Mouse (Mus musculus): Measurements from ENCODE around the gene Sept11.

DNA sequence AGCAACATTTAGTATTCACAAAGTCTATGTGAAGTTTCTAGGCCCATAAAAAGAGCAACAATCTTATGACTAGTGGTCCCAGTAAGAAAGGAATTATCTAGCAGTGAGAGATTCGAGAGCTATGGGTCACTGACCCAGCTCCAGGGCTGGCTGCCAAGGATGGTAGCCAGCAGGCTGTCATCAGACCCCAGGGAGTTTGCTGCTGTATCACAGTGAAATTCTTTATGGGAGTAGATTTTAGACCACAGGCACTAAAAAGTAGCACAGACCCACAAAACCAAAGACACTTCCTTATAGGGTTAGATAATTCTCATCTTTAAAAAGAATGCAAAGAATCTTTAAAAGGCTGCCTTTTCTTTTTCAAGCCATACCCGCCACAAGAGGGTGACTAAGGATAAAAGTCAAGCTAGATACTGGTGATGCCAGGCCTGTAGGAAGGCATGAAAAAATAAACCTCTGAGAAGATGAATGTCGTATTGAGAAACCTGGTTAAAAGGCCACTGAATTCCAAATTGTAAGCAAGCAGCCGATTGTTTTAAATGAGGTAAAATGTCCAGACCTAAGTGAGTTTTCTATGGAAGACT lies 8.1 kb upstream of the Sept11 start:
- TF ChIP-seq CTCF (IDR thresholded peaks at IDR 0.05; ENCODE audit: low read depth, low read length): no peak
- no peak for TF ChIP-seq GATA1 (IDR thresholded peaks at IDR 0.05; ENCODE audit: borderline replicate concordance, low read length)
- TF ChIP-seq POLR2AphosphoS5 (IDR thresholded peaks at IDR 0.05; ENCODE audit: insufficient replicate concordance, low read depth, low read length): no peak
- no peak for TF ChIP-seq TAL1 (conservative IDR thresholded peaks at IDR 0.05; ENCODE audit: low read depth, low read length)

Measured in G1E (cell line).